In genomic region chr7:24486654-24487130, GRCm38 (mm10) we compare ENCODE assay signal across 13 mouse cellular contexts. TPM values are rescaled to one million over a fixed set of nuclear protein-coding genes. Genes with fewer than 3 reads are reported as not detected.
DNase-seq lines count a peak whose midpoint lies in the region; ATAC-seq and TF ChIP-seq lines count a peak whose summit lies in the region.
"Had no signal": no experiment of that assay in that cellular context is flagged by ENCODE, and none has a peak within 500 bp of the region (broad histone marks: within the 10 kb centered on the region; RNA-seq: fewer than 3 reads in every experiment).

No protein-coding gene starts in this region.

- no peaks in the 10 kb centered on the region for H3K27me3 ChIP-seq in hindbrain, postnatal 0 days (ENCODE audit: insufficient read depth, low read length)
- H3K27me3 ChIP-seq: Patski had no signal

- WGBS in hindbrain, postnatal 0 days: 33% methylated on average over 9 of the region's 9 CpGs

- peak overlapping the region; percentile 38 for H3K4me3 ChIP-seq in left cerebral cortex, adult 2 months
- peak overlapping the region; percentile 24 for H3K4me3 ChIP-seq in hindbrain, postnatal 0 days (ENCODE audit: low read length)

- DNase-seq in adrenal gland, postnatal 14 days: peak; percentile 24
- DNase-seq in adrenal gland, adult 8-10 months: no peak
- no peak for DNase-seq in left cerebral cortex, adult 2 months (ENCODE audit: extremely low spot score in 1 of 2, low spot score in 2 of 2)
- no peak for DNase-seq in left cerebral cortex, postnatal 4 days
- DNase-seq in hindbrain, postnatal 0 days (ENCODE audit: low spot score): peak; percentile 46
- DNase-seq in retina, postnatal 1 day: peak; percentile 73
- no peak for DNase-seq in frontal cortex, postnatal 25 days (ENCODE audit: low spot score in 2 of 2)
- DNase-seq in lung, postnatal 36 days: no peak
- DNase-seq: lung, postnatal 10 days had no signal

- ATAC-seq in hindbrain, postnatal 0 days: peak; percentile 68
- ATAC-seq: Patski had no signal

- H3K9me3 ChIP-seq in hindbrain, postnatal 0 days (ENCODE audit: low read length): no peaks in the 10 kb centered on the region

- H3K9ac ChIP-seq in hindbrain, postnatal 0 days (replicated peaks; ENCODE audit: low read length): peak overlapping the region; percentile 28; the same call in 1 of the 2 replicates

- peaks cover 20% of the 10 kb centered on the region; the same call in 1 of the 2 replicates for H3K4me1 ChIP-seq in hindbrain, postnatal 0 days (ENCODE audit: insufficient read depth, low read length)

- TF ChIP-seq CTCF in left cerebral cortex, adult 2 months (IDR thresholded peaks at IDR 0.05): no peak
- TF ChIP-seq CTCF in hindbrain, postnatal 0 days (IDR thresholded peaks at IDR 0.05; ENCODE audit: low read depth): no peak

- intact Hi-C loops in left cerebral cortex, adult 2 months (cut with DNase I): no loop called here
- intact Hi-C loops in left cerebral cortex, postnatal 4 days (cut with DNase I): no loop called here

- H3K36me3 ChIP-seq in hindbrain, postnatal 0 days (ENCODE audit: insufficient read depth, low read length): no peaks in the 10 kb centered on the region

- peak overlapping the region; percentile 56 for H3K4me2 ChIP-seq in hindbrain, postnatal 0 days (ENCODE audit: low read depth, low read length)

- H3K27ac ChIP-seq in left cerebral cortex, adult 2 months: peak overlapping the region; percentile 92
- H3K27ac ChIP-seq in hindbrain, postnatal 0 days: peak overlapping the region; percentile 86

RNA-seq across cellular contexts. Expression of gene Cadm4, which starts 4.9 kb away (rescaled TPM):
- 5.7 and 6.4 TPM in 2 replicates for total RNA-seq in adrenal gland, postnatal 14 days (2021)
- total RNA-seq in adrenal gland, adult 8-10 months (2022): 1 to 10 TPM; 3.1 to 4.7 (median 4.1) TPM
- 100 to 1,000 TPM; 213 to 219 TPM for total RNA-seq in left cerebral cortex, adult 2 months (2021)
- total RNA-seq in left cerebral cortex, postnatal 4 days (2021): 100 to 1,000 TPM; 332 to 353 TPM
- total RNA-seq in hindbrain, postnatal 0 days (2014; rRNA removed): 423 and 447 TPM in 2 replicates
- polyA plus RNA-seq in hindbrain, postnatal 0 days (2015; fragmentation: Nextera tagmentation; extraction: Ambion mirVana): 97.9 and 101 TPM in 2 replicates

RNA-seq across cellular contexts. Expression of gene Zfp428, which starts 20.1 kb away (rescaled TPM):
- total RNA-seq in adrenal gland, postnatal 14 days (2021): 6.1 and 7.5 TPM in 2 replicates
- 1 to 10 TPM; 4.9 to 7.3 (median 5.6) TPM for total RNA-seq in adrenal gland, adult 8-10 months (2022)
- total RNA-seq in left cerebral cortex, adult 2 months (2021): 10 to 100 TPM; 45.9 to 46.0 TPM
- 100 to 1,000 TPM; 105 to 108 TPM for total RNA-seq in left cerebral cortex, postnatal 4 days (2021)
- total RNA-seq in hindbrain, postnatal 0 days (2014; rRNA removed): 138 and 152 TPM in 2 replicates
- 219 and 222 TPM in 2 replicates for polyA plus RNA-seq in hindbrain, postnatal 0 days (2015; fragmentation: Nextera tagmentation; extraction: Ambion mirVana)

RNA-seq across cellular contexts. Expression of gene Plaur, which starts 24.4 kb away (rescaled TPM):
- total RNA-seq in adrenal gland, postnatal 14 days (2021): 5.2 and 7.9 TPM in 2 replicates
- 10 to 100 TPM in 3 of 4 experiments, 1 to 10 TPM in 1; 9.6 to 19.2 (median 10.2) TPM for total RNA-seq in adrenal gland, adult 8-10 months (2022)
- 1 to 10 TPM; 1.0 to 1.1 TPM for total RNA-seq in left cerebral cortex, adult 2 months (2021)
- total RNA-seq in left cerebral cortex, postnatal 4 days (2021): 1 to 10 TPM; 1.0 to 1.2 TPM
- total RNA-seq in hindbrain, postnatal 0 days (2014; rRNA removed): 3.0 and 4.8 TPM in 2 replicates
- polyA plus RNA-seq in hindbrain, postnatal 0 days (2015; fragmentation: Nextera tagmentation; extraction: Ambion mirVana): 1.3 and 1.4 TPM in 2 replicates

RNA-seq across cellular contexts. Expression of gene AC161166.1, which starts 25.6 kb away (rescaled TPM):
- total RNA-seq in adrenal gland, postnatal 14 days (2021): not detected in 2 replicates
- total RNA-seq in adrenal gland, adult 8-10 months (2022): not detected
- not detected for total RNA-seq in left cerebral cortex, adult 2 months (2021)
- not detected for total RNA-seq in left cerebral cortex, postnatal 4 days (2021)
- not detected in 2 replicates for total RNA-seq in hindbrain, postnatal 0 days (2014; rRNA removed)
- 0.19 and 0.55 TPM in 2 replicates for polyA plus RNA-seq in hindbrain, postnatal 0 days (2015; fragmentation: Nextera tagmentation; extraction: Ambion mirVana)
- total RNA-seq: gastrocnemius, adult 18-20 months; heart, postnatal 25 days; left cerebral cortex, postnatal 10 days had no signal

RNA-seq across cellular contexts. Expression of gene Irgc1, which starts 34.6 kb away (rescaled TPM):
- not detected in 2 replicates for total RNA-seq in adrenal gland, postnatal 14 days (2021)
- not detected for total RNA-seq in adrenal gland, adult 8-10 months (2022)
- under 1 TPM in 1 of 2 experiments, not detected in 1; 0.77 TPM for total RNA-seq in left cerebral cortex, adult 2 months (2021)
- total RNA-seq in left cerebral cortex, postnatal 4 days (2021): not detected
- not detected in 2 replicates for total RNA-seq in hindbrain, postnatal 0 days (2014; rRNA removed)
- polyA plus RNA-seq in hindbrain, postnatal 0 days (2015; fragmentation: Nextera tagmentation; extraction: Ambion mirVana): not detected in 2 replicates
- total RNA-seq: gastrocnemius, adult 18-20 months; heart, postnatal 25 days had no signal
- polyA plus RNA-seq: Patski had no signal

Comparison
In these comparisons a context has a peak if more than half of its experiments do, and no peak if none do; other contexts are left out.
1. DNase-seq: peak in adrenal gland, postnatal 14 days (single experiment), hindbrain, postnatal 0 days (single experiment) and retina, postnatal 1 day (single experiment); none in adrenal gland, adult 8-10 months (single experiment), left cerebral cortex, adult 2 months (0 of 2), left cerebral cortex, postnatal 4 days (single experiment), frontal cortex, postnatal 25 days (0 of 2) and lung, postnatal 36 days (single experiment).
2. RNA of gene Cadm4, which starts 4.9 kb away (total RNA-seq): 423 to 447 TPM in hindbrain, postnatal 0 days, 332 to 353 TPM in left cerebral cortex, postnatal 4 days and 213 to 219 TPM in left cerebral cortex, adult 2 months; 5.7 to 6.4 TPM in adrenal gland, postnatal 14 days and 3.1 to 4.7 TPM in adrenal gland, adult 8-10 months; every median in the first group is over 10 times any median in the second.